Mouse (Mus musculus) MEL (cell line): ENCODE results near the gene Hist1h2ad.

ENCODE experiments used
- BHLHE40 ChIP-seq: IDR thresholded peaks from 2 replicates; pipeline ENCODE4 v1.6.1; 2012; ENCODE audit warnings: low read depth, mild to moderate bottlenecking, inconsistent platforms, low read length, improper control_type of control experiment, borderline replicate concordance
- CHD1 ChIP-seq: IDR thresholded peaks from 2 replicates; pipeline ENCODE4 v1.6.1; 2012; ENCODE audit warnings: low read depth, mild to moderate bottlenecking, inconsistent platforms, low read length, improper control_type of control experiment
- CTCF ChIP-seq, 3 experiments: IDR thresholded peaks in 2 of 3; conservative IDR thresholded peaks in 1 of 3; 2 replicates each; pipeline ENCODE4 v1.5.1; 2011 to 2012; ENCODE audit warnings: low read length in 3 of 3, low read depth in 2 of 3, mild to moderate bottlenecking in 2 of 3, improper control_type of control experiment in 1 of 3, inconsistent platforms in 1 of 3, mixed read lengths in 1 of 3, moderate library complexity in 1 of 3; ENCODE audit not compliant: control insufficient read depth in 1 of 3, insufficient read depth in 1 of 3, poor library complexity in 1 of 3, severe bottlenecking in 1 of 3
- E2F4 ChIP-seq: IDR thresholded peaks from 2 replicates; pipeline ENCODE4 v1.6.1; 2011; ENCODE audit warnings: low read depth, low read length, improper control_type of control experiment, borderline replicate concordance
- EP300 ChIP-seq, 2 experiments: IDR thresholded peaks; 2 replicates each; pipeline ENCODE4 v1.6.1; 2011; ENCODE audit warnings: improper control_type of control experiment in 2 of 2, low read length in 2 of 2, low read depth in 1 of 2, mild to moderate bottlenecking in 1 of 2
- JUND ChIP-seq: IDR thresholded peaks from 2 replicates; pipeline ENCODE4 v1.6.1; 2011; ENCODE audit warnings: low read depth, mild to moderate bottlenecking, improper control_type of control experiment, low read length
- MAFK ChIP-seq: IDR thresholded peaks from 2 replicates; pipeline ENCODE4 v1.6.1; 2011; ENCODE audit warnings: low read depth, mild to moderate bottlenecking, low read length, improper control_type of control experiment, borderline replicate concordance
- MAX ChIP-seq: IDR thresholded peaks from 2 replicates; pipeline ENCODE4 v1.6.1; 2011; ENCODE audit warnings: low read length, improper control_type of control experiment
- MYC ChIP-seq: IDR thresholded peaks from 2 replicates; pipeline ENCODE4 v1.6.1; 2011; ENCODE audit warnings: low read depth, mild to moderate bottlenecking, low read length, improper control_type of control experiment, moderate library complexity
- SMC3 ChIP-seq: IDR thresholded peaks from 2 replicates; pipeline ENCODE4 v1.6.1; 2011; ENCODE audit warnings: low read depth, low read length, improper control_type of control experiment
- UBTF ChIP-seq: IDR thresholded peaks from 2 replicates; pipeline ENCODE4 v1.6.1; 2012; ENCODE audit warnings: low read depth, mild to moderate bottlenecking, inconsistent platforms, low read length, improper control_type of control experiment, moderate library complexity, borderline replicate concordance; ENCODE audit not compliant: insufficient read depth
- USF1 ChIP-seq: IDR thresholded peaks from 2 replicates; pipeline ENCODE4 v1.6.1; 2014; ENCODE audit warnings: low read depth, mild to moderate bottlenecking, inconsistent platforms, low read length, improper control_type of control experiment, moderate library complexity
- ZKSCAN1 ChIP-seq: IDR thresholded peaks from 2 replicates; pipeline ENCODE4 v1.6.1; 2012; ENCODE audit warnings: low read depth, mild to moderate bottlenecking, inconsistent platforms, low read length, improper control_type of control experiment, moderate library complexity
- ZNF384 ChIP-seq: IDR thresholded peaks from 2 replicates; pipeline ENCODE4 v1.6.1; 2012; ENCODE audit warnings: low read depth, mild to moderate bottlenecking, inconsistent platforms, low read length, improper control_type of control experiment

GRCm38 (mm10) chr13:23591206-23591605 lies 17.0 kb downstream of the Hist1h2ad start:
- TF ChIP-seq CTCF (IDR thresholded peaks at IDR 0.05 in 2 of 3, conservative IDR thresholded peaks at IDR 0.05 in 1 of 3; ENCODE audit: control insufficient read depth in 1 of 3, insufficient read depth in 1 of 3, low read depth in 2 of 3, low read length in 3 of 3, poor library complexity in 1 of 3, severe bottlenecking in 1 of 3) (no peak), E2F4 (no peak), EP300 (IDR thresholded peaks at IDR 0.05; ENCODE audit: low read depth in 1 of 2, low read length in 2 of 2) (no peak), MYC (no peak), JUND (no peak), SMC3 (no peak), ZKSCAN1 (no peak), UBTF (no peak), BHLHE40 (no peak), ZNF384 (no peak), CHD1 (no peak), MAFK (no peak), USF1 (no peak), MAX (no peak)
